Mouse (Mus musculus) bone marrow macrophage, adult 2 months (primary cell): ENCODE data around the gene Tut7.

Experiments
- CTCF ChIP-seq: IDR thresholded peaks from 2 replicates; pipeline ENCODE4 v1.5.1; 2012; ENCODE audit warnings: low read depth, mild to moderate bottlenecking, low read length, moderate library complexity
- POLR2A ChIP-seq: IDR thresholded peaks from 2 replicates; pipeline ENCODE4 v1.6.1; 2012; ENCODE audit warnings: mild to moderate bottlenecking, low read depth, low read length, borderline replicate concordance

DNA sequence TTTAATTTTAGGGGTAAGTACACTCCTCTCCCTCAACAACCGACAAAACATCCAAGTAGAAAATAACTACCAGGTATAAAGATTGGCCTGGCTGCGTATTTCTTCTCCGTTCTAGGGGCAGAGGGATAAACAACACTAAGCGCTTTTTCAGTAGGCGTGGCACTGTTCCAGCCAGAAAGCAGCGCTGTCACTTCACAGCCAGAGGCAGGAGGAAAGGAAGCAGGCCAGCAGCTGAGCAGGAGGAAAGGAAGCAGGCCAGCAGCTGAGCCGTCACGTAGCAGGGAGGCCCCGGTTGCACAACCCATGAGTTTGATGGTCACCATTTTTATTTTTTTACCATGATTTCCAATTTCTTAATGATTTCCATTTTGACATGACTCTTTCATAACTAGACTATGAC lies 51.7 kb downstream of the Tut7 start:
- TF ChIP-seq CTCF (no peak), POLR2A (no peak)
